Mouse (Mus musculus) MEL (cell line): ENCODE results near the gene Hoxa1. TPM values are rescaled to one million over a fixed set of nuclear protein-coding genes. Genes with fewer than 3 reads are reported as not detected.

Experiments
- DNase-seq: peaks from one replicate; pipeline ENCODE4 v3.0.0; 2011; ENCODE audit warnings: low read depth, low spot score
- H3K27ac ChIP-seq: 2 replicates; pipeline ENCODE4 v1.5.1; 2012; ENCODE audit warnings: low read depth, mild to moderate bottlenecking, control low read depth, low read length, moderate library complexity; ENCODE audit not compliant: control insufficient read depth
- H3K27me3 ChIP-seq, 2 experiments: fragments of 150-350 bp in 1 of 2; sonication (generic) in 1 of 2; 2 replicates each; pipeline ENCODE4 v1.6.1; 2012; ENCODE audit warnings: low read length in 2 of 2, mild to moderate bottlenecking in 2 of 2, improper control_type of control experiment in 1 of 2, moderate library complexity in 1 of 2; ENCODE audit not compliant: insufficient read depth in 2 of 2, control insufficient read depth in 1 of 2
- H3K36me3 ChIP-seq, 2 experiments: 2 replicates each; pipeline ENCODE4 v1.6.1; 2012 to 2014; ENCODE audit warnings: low read length in 2 of 2, improper control_type of control experiment in 1 of 2, inconsistent platforms in 1 of 2, mild to moderate bottlenecking in 1 of 2; ENCODE audit not compliant: insufficient read depth in 2 of 2, control insufficient read depth in 1 of 2
- H3K4me1 ChIP-seq, 2 experiments: fragments of 150-350 bp in 1 of 2; sonication (generic) in 1 of 2; 2 replicates each; pipeline ENCODE4 v1.6.1; 2012; ENCODE audit warnings: low read length in 2 of 2, improper control_type of control experiment in 1 of 2, mild to moderate bottlenecking in 1 of 2; ENCODE audit not compliant: insufficient read depth in 2 of 2, control insufficient read depth in 1 of 2
- H3K4me3 ChIP-seq, 2 experiments: fragments of 150-350 bp in 1 of 2; sonication (generic) in 1 of 2; 2 replicates each; pipeline ENCODE4 v1.5.1; 2012; ENCODE audit warnings: low read depth in 2 of 2, low read length in 2 of 2, mild to moderate bottlenecking in 2 of 2, moderate library complexity in 2 of 2, control low read depth in 1 of 2, improper control_type of control experiment in 1 of 2; ENCODE audit not compliant: control insufficient read depth in 1 of 2, insufficient read depth in 1 of 2
- H3K79me2 ChIP-seq: 2 replicates; pipeline ENCODE4 v1.6.1; 2012; ENCODE audit warnings: mild to moderate bottlenecking, low read length, moderate library complexity; ENCODE audit not compliant: control insufficient read depth, poor library complexity, insufficient read depth
- H3K9ac ChIP-seq: 2 replicates; pipeline ENCODE4 v1.6.1; 2012; ENCODE audit warnings: low read depth, mild to moderate bottlenecking, control low read depth, low read length, moderate library complexity; ENCODE audit not compliant: control insufficient read depth, poor library complexity, severe bottlenecking
- H3K9me3 ChIP-seq: fragments of 150-350 bp; sonication (generic); replicated peaks from 2 replicates; pipeline ENCODE4 v1.6.1; 2012; ENCODE audit warnings: mild to moderate bottlenecking, low read length, improper control_type of control experiment, moderate library complexity; ENCODE audit not compliant: insufficient read depth
- BHLHE40 ChIP-seq: IDR thresholded peaks from 2 replicates; pipeline ENCODE4 v1.6.1; 2012; ENCODE audit warnings: low read depth, mild to moderate bottlenecking, inconsistent platforms, low read length, improper control_type of control experiment, borderline replicate concordance
- CHD1 ChIP-seq: IDR thresholded peaks from 2 replicates; pipeline ENCODE4 v1.6.1; 2012; ENCODE audit warnings: low read depth, mild to moderate bottlenecking, inconsistent platforms, low read length, improper control_type of control experiment
- EP300 ChIP-seq, 2 experiments: IDR thresholded peaks; 2 replicates each; pipeline ENCODE4 v1.6.1; 2011; ENCODE audit warnings: improper control_type of control experiment in 2 of 2, low read length in 2 of 2, low read depth in 1 of 2, mild to moderate bottlenecking in 1 of 2
- ETS1 ChIP-seq: IDR thresholded peaks from 2 replicates; pipeline ENCODE4 v1.6.1; 2012; ENCODE audit warnings: low read depth, mild to moderate bottlenecking, inconsistent platforms, low read length, improper control_type of control experiment, moderate library complexity
- GABPA ChIP-seq: IDR thresholded peaks from 2 replicates; pipeline ENCODE4 v1.6.1; 2012; ENCODE audit warnings: low read depth, mild to moderate bottlenecking, inconsistent platforms, low read length, improper control_type of control experiment, moderate library complexity
- JUND ChIP-seq: IDR thresholded peaks from 2 replicates; pipeline ENCODE4 v1.6.1; 2011; ENCODE audit warnings: low read depth, mild to moderate bottlenecking, improper control_type of control experiment, low read length
- KAT2A ChIP-seq: conservative IDR thresholded peaks from 2 replicates; pipeline ENCODE4 v1.6.1; 2012; ENCODE audit warnings: low read depth, low read length, improper control_type of control experiment, inconsistent platforms
- MAFK ChIP-seq: IDR thresholded peaks from 2 replicates; pipeline ENCODE4 v1.6.1; 2011; ENCODE audit warnings: low read depth, mild to moderate bottlenecking, low read length, improper control_type of control experiment, borderline replicate concordance
- MAX ChIP-seq: IDR thresholded peaks from 2 replicates; pipeline ENCODE4 v1.6.1; 2011; ENCODE audit warnings: low read length, improper control_type of control experiment
- MAZ ChIP-seq: IDR thresholded peaks from 2 replicates; pipeline ENCODE4 v1.6.1; 2012; ENCODE audit warnings: low read depth, mild to moderate bottlenecking, inconsistent platforms, low read length, improper control_type of control experiment
- MXI1 ChIP-seq: IDR thresholded peaks from 2 replicates; pipeline ENCODE4 v1.6.1; 2011; ENCODE audit warnings: mild to moderate bottlenecking, low read depth, low read length, improper control_type of control experiment
- MYB ChIP-seq: IDR thresholded peaks from 2 replicates; pipeline ENCODE4 v1.6.1; 2011; ENCODE audit warnings: mild to moderate bottlenecking, low read depth, low read length, improper control_type of control experiment
- MYC ChIP-seq: IDR thresholded peaks from 2 replicates; pipeline ENCODE4 v1.6.1; 2011; ENCODE audit warnings: low read depth, mild to moderate bottlenecking, low read length, improper control_type of control experiment, moderate library complexity
- NRF1 ChIP-seq: IDR thresholded peaks from 2 replicates; pipeline ENCODE4 v1.6.1; 2014; ENCODE audit warnings: low read depth, mild to moderate bottlenecking, inconsistent platforms, low read length, improper control_type of control experiment, moderate library complexity; ENCODE audit not compliant: poor library complexity, insufficient read depth, severe bottlenecking
- POLR2AphosphoS2 ChIP-seq: IDR thresholded peaks from 2 replicates; pipeline ENCODE4 v1.6.1; 2011; ENCODE audit warnings: low read length, improper control_type of control experiment
- POLR2AphosphoS5 ChIP-seq: IDR thresholded peaks from 2 replicates; pipeline ENCODE4 v1.6.1; 2012; ENCODE audit warnings: low read depth, borderline replicate concordance, mild to moderate bottlenecking, inconsistent platforms, low read length, moderate library complexity, mixed read lengths
- RCOR1 ChIP-seq: IDR thresholded peaks from 2 replicates; pipeline ENCODE4 v1.6.1; 2012; ENCODE audit warnings: low read depth, mild to moderate bottlenecking, inconsistent platforms, low read length, improper control_type of control experiment
- SIN3A ChIP-seq: IDR thresholded peaks from 2 replicates; pipeline ENCODE4 v1.6.1; 2012; ENCODE audit warnings: low read length, improper control_type of control experiment, inconsistent platforms
- TAL1 ChIP-seq: IDR thresholded peaks from 2 replicates; pipeline ENCODE4 v1.6.1; 2012; ENCODE audit warnings: mild to moderate bottlenecking, inconsistent platforms, low read length, moderate library complexity, mixed read lengths
- TBP ChIP-seq: IDR thresholded peaks from 2 replicates; pipeline ENCODE4 v1.8.0; 2011; ENCODE audit warnings: low read depth, low read length, improper control_type of control experiment
- UBTF ChIP-seq: IDR thresholded peaks from 2 replicates; pipeline ENCODE4 v1.6.1; 2012; ENCODE audit warnings: low read depth, mild to moderate bottlenecking, inconsistent platforms, low read length, improper control_type of control experiment, moderate library complexity, borderline replicate concordance; ENCODE audit not compliant: insufficient read depth
- USF1 ChIP-seq: IDR thresholded peaks from 2 replicates; pipeline ENCODE4 v1.6.1; 2014; ENCODE audit warnings: low read depth, mild to moderate bottlenecking, inconsistent platforms, low read length, improper control_type of control experiment, moderate library complexity
- ZC3H11A ChIP-seq: IDR thresholded peaks from 2 replicates; pipeline ENCODE4 v1.6.1; 2012; ENCODE audit warnings: low read depth, mild to moderate bottlenecking, inconsistent platforms, low read length, improper control_type of control experiment
- ZMIZ1 ChIP-seq: IDR thresholded peaks from 2 replicates; pipeline ENCODE4 v1.6.1; 2012; ENCODE audit warnings: low read depth, mild to moderate bottlenecking, inconsistent platforms, low read length, improper control_type of control experiment, moderate library complexity
- polyA plus RNA-seq, 2 experiments: library from polyadenylated mRNA; stranded (reverse) in 1 of 2; unstranded in 1 of 2; fragments of >175 nt in 1 of 2; fragments of >200 nt in 1 of 2; gene quantifications; 2 replicates each; pipeline versions ENCODE4 v1.2.1 to v1.2.4; 2012; ENCODE audit warnings: low replicate concordance in 2 of 2, low read depth in 1 of 2; ENCODE audit not compliant: insufficient read length in 2 of 2, insufficient read depth in 1 of 2, missing spikeins in 1 of 2
- total RNA-seq: library from RNA; depleted of rRNA; stranded (reverse); fragments of 300-350 nt; gene quantifications from 2 replicates; pipeline ENCODE4 v1.2.3, GENCODE M21; 2012

The Hoxa1 gene
- total and polyA plus RNA-seq, 3 experiments = not detected

- no peak for TF ChIP-seq MAX
- no peak for TF ChIP-seq ZMIZ1
- no peak for TF ChIP-seq BHLHE40
Measured at GRCm38 (mm10) chr6:52118903-52119635, 39.0 kb downstream of the Hoxa1 start (continued).

GRCm38 (mm10) chr6:52115899-52116298, 42.2 kb downstream of the Hoxa1 start:
- H3K4me3 ChIP-seq = no peak overlapping the region
- no peaks in the 10 kb centered on the region for H3K4me1 ChIP-seq
- no peaks in the 10 kb centered on the region for H3K36me3 ChIP-seq
- H3K9ac ChIP-seq = no peak overlapping the region
- H3K27me3 ChIP-seq = no peaks in the 10 kb centered on the region
- no peak overlapping the region for H3K27ac ChIP-seq
- TF ChIP-seq MXI1 (no peak), POLR2AphosphoS5 (no peak), EP300 (IDR thresholded peaks at IDR 0.05; ENCODE audit: low read depth in 1 of 2, low read length in 2 of 2) (no peak), RCOR1 (no peak), TBP (no peak)
- H3K9me3 ChIP-seq = no peaks in the 10 kb centered on the region
- H3K79me2 ChIP-seq = no peaks in the 10 kb centered on the region
- DNase-seq = no peak

DNA sequence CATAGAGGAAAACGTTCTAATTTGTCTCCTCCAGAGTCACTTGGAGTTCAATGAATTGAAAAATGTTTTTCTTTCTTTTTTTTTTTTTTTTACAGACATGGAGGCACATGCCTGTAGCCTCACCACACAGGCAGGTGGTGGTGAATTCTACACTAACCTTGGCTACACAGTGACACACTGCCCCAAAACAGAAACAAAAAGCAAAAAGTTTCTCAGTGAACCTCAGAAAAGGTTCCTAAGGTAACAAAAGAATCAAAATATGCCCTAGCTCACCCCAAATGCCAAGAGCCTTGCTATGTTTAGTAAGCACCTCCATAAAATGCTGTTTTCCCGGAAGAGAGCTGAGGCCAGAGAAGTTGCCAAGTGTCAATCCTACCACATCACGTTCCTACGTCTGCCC, 46.3 kb downstream of the Hoxa1 start:
- Histone ChIP-seq H3K9ac (no peak overlapping the region), H3K9me3 (no peaks in the 10 kb centered on the region), H3K27me3 (no peaks in the 10 kb centered on the region; a peak in 1 of 4 replicates), H3K36me3 (no peaks in the 10 kb centered on the region), H3K4me1 (no peaks in the 10 kb centered on the region), H3K27ac (no peak overlapping the region), H3K79me2 (no peaks in the 10 kb centered on the region), H3K4me3 (no peak overlapping the region)
- TF ChIP-seq NRF1 (no peak), USF1 (no peak), MXI1 (no peak), MAFK (no peak), UBTF (no peak), JUND (no peak), ZC3H11A (no peak), CHD1 (no peak), MAZ (no peak), SIN3A (no peak), MYB (no peak), ETS1 (no peak), TAL1 (no peak), BHLHE40 (no peak), MYC (no peak), GABPA (no peak), POLR2AphosphoS2 (no peak), POLR2AphosphoS5 (no peak), KAT2A (no peak), EP300 (IDR thresholded peaks at IDR 0.05; ENCODE audit: low read depth in 1 of 2, low read length in 2 of 2) (no peak)
- no peak for DNase-seq
